Comparison of ENCODE assay signal across 26 mouse cellular contexts in genomic region chr11:79825881-79826280, GRCm38 (mm10).
DNase-seq lines count a peak whose midpoint lies in the region; ATAC-seq and TF ChIP-seq lines count a peak whose summit lies in the region.
"Had no signal": no experiment of that assay in that cellular context is flagged by ENCODE, and none has a peak within 500 bp of the region (broad histone marks: within the 10 kb centered on the region; RNA-seq: fewer than 3 reads in every experiment).

No protein-coding gene starts in this region.

- no peaks in the 10 kb centered on the region for H3K36me3 ChIP-seq in hindbrain, embryonic 10.5 days
- H3K36me3 ChIP-seq in hindbrain, postnatal 0 days (ENCODE audit: insufficient read depth, low read length), result no peaks in the 10 kb centered on the region
- no peaks in the 10 kb centered on the region for H3K36me3 ChIP-seq in embryonic facial prominence, embryonic 13.5 days
- H3K36me3 ChIP-seq: embryonic facial prominence, embryonic 15.5 days; heart, embryonic 15.5 days; lung, embryonic 15.5 days had no signal

- DNase-seq in hindbrain, embryonic 10.5 days (ENCODE audit: low spot score), result no peak
- DNase-seq in hindbrain, postnatal 0 days (ENCODE audit: low spot score), result no peak
- DNase-seq in 3T3-L1 (ENCODE audit: low read depth, low spot score) (peak; percentile 29), adipocyte (ENCODE audit: low spot score) (peak; percentile 26)
- DNase-seq in ovary, adult 18-20 months (ENCODE audit: low spot score), result no peak
- DNase-seq in right cerebral cortex, adult 18-20 months, result no peak
- DNase-seq: cerebellum, adult 8-10 months; cerebellum, postnatal 36 days; embryo, embryonic 11 days; forebrain, postnatal 0 days; gastrocnemius, postnatal 14 days; heart, adult 2 months; lung, postnatal 36 days; midbrain, embryonic 14.5 days; right cerebral cortex, postnatal 25 days; spleen, adult 18-20 months had no signal

- H3K9ac ChIP-seq in hindbrain, postnatal 0 days (replicated peaks; ENCODE audit: low read length), result no peak overlapping the region
- H3K9ac ChIP-seq in embryonic facial prominence, embryonic 13.5 days, result no peak overlapping the region
- H3K9ac ChIP-seq: embryonic facial prominence, embryonic 15.5 days; forebrain, postnatal 0 days; heart, embryonic 15.5 days; liver, embryonic 14.5 days; lung, embryonic 15.5 days had no signal

- no peaks in the 10 kb centered on the region for H3K9me3 ChIP-seq in hindbrain, embryonic 10.5 days
- no peaks in the 10 kb centered on the region for H3K9me3 ChIP-seq in hindbrain, postnatal 0 days (ENCODE audit: low read length)
- no peaks in the 10 kb centered on the region for H3K9me3 ChIP-seq in embryonic facial prominence, embryonic 13.5 days
- H3K9me3 ChIP-seq: embryonic facial prominence, embryonic 15.5 days; heart, embryonic 15.5 days; lung, embryonic 15.5 days had no signal

- 0 out of 2 replicates have a peak overlapping the region, but pooled peaks have one; percentile 5 for H3K27ac ChIP-seq in hindbrain, embryonic 10.5 days
- no peak overlapping the region for H3K27ac ChIP-seq in hindbrain, postnatal 0 days
- H3K27ac ChIP-seq in embryonic facial prominence, embryonic 13.5 days, result peak overlapping the region; percentile 51; the same call in 1 of the 2 replicates
- H3K27ac ChIP-seq: embryonic facial prominence, embryonic 15.5 days; heart, adult 2 months; heart, embryonic 15.5 days; kidney, postnatal 0 days; liver, embryonic 14.5 days; lung, embryonic 15.5 days had no signal

- WGBS in hindbrain, embryonic 10.5 days, result 75% methylated on average over 4 of the region's 4 CpGs
- 83% methylated on average over 4 of the region's 4 CpGs for WGBS in hindbrain, postnatal 0 days
- WGBS in embryonic facial prominence, embryonic 13.5 days, result 58% methylated on average over 4 of the region's 4 CpGs

- ATAC-seq in hindbrain, postnatal 0 days, result no peak
- no peak for ATAC-seq in embryonic facial prominence, embryonic 13.5 days (ENCODE audit: insufficient number of reproducible peaks, insufficient read depth, low FRiP score, low TSS enrichment, low read depth)
- ATAC-seq: activated CD4-positive, CD25-positive, alpha-beta regulatory T cell, adult 4 months; forebrain, postnatal 0 days; hindbrain, embryonic 16.5 days; intestine, embryonic 16.5 days had no signal

- H3K27me3 ChIP-seq in hindbrain, embryonic 10.5 days (ENCODE audit: insufficient read depth, poor library complexity, severe bottlenecking), result no peaks in the 10 kb centered on the region
- no peaks in the 10 kb centered on the region for H3K27me3 ChIP-seq in hindbrain, postnatal 0 days (ENCODE audit: insufficient read depth, low read length)
- H3K27me3 ChIP-seq in embryonic facial prominence, embryonic 13.5 days, result no peaks in the 10 kb centered on the region
- H3K27me3 ChIP-seq: embryonic facial prominence, embryonic 15.5 days; heart, embryonic 15.5 days; lung, embryonic 15.5 days had no signal

- no peak for TF ChIP-seq CTCF in hindbrain, postnatal 0 days (IDR thresholded peaks at IDR 0.05; ENCODE audit: low read depth)

- peaks cover 10% of the 10 kb centered on the region for H3K4me1 ChIP-seq in hindbrain, embryonic 10.5 days (replicated peaks)
- H3K4me1 ChIP-seq in hindbrain, postnatal 0 days (ENCODE audit: insufficient read depth, low read length), result no peaks in the 10 kb centered on the region
- peaks cover 12% of the 10 kb centered on the region for H3K4me1 ChIP-seq in embryonic facial prominence, embryonic 13.5 days
- H3K4me1 ChIP-seq: megakaryocyte, embryonic 14.5 days had no signal

- no peak overlapping the region for H3K4me3 ChIP-seq in hindbrain, embryonic 10.5 days
- no peak overlapping the region for H3K4me3 ChIP-seq in hindbrain, postnatal 0 days (ENCODE audit: low read length)
- H3K4me3 ChIP-seq in embryonic facial prominence, embryonic 13.5 days, result no peak overlapping the region
- H3K4me3 ChIP-seq: embryonic facial prominence, embryonic 15.5 days; heart, adult 2 months; heart, embryonic 15.5 days; lung, embryonic 15.5 days; megakaryocyte, embryonic 14.5 days had no signal

- no peak overlapping the region for H3K4me2 ChIP-seq in hindbrain, postnatal 0 days (ENCODE audit: low read depth, low read length)
- no peak overlapping the region for H3K4me2 ChIP-seq in embryonic facial prominence, embryonic 13.5 days
- H3K4me2 ChIP-seq: embryonic facial prominence, embryonic 15.5 days; heart, embryonic 15.5 days; lung, embryonic 15.5 days had no signal

Comparison
In these comparisons a context has a peak if more than half of its experiments do, and no peak if none do; other contexts are left out.
1. DNase-seq: peak in 3T3-L1 (single experiment) and adipocyte (single experiment); none in hindbrain, embryonic 10.5 days (single experiment), hindbrain, postnatal 0 days (single experiment), ovary, adult 18-20 months (single experiment) and right cerebral cortex, adult 18-20 months (single experiment).